Mouse (Mus musculus) cerebellum, adult 9-10 months (tissue): ENCODE data around the gene Kcnh5.

Experiments used
- DNase-seq: peaks from one replicate; pipeline ENCODE4 v3.0.0; 2022

The Kcnh5 gene

GRCm38 (mm10) chr12:75176691-75177645 is at the start of gene Kcnh5:
Gene Kcnh5, minus strand, starts transcription at chr12:75177332.
- peak; percentile 4 for DNase-seq

GRCm38 (mm10) chr12:75223966-75224365 is 46.8 kb upstream of the Kcnh5 start:
- DNase-seq = no peak

- DNase-seq = no peak
Observed at GRCm38 (mm10) chr12:75189413-75189812, 12.3 kb upstream of the Kcnh5 start.

- no peak for DNase-seq
Observed at GRCm38 (mm10) chr12:75182646-75183045, 5.5 kb upstream of the Kcnh5 start.

- DNase-seq = no peak
Observed at GRCm38 (mm10) chr12:75179491-75179890, 2.4 kb upstream of the Kcnh5 start.

- DNase-seq = no peak
Observed at GRCm38 (mm10) chr12:75177646-75178030, 506 bp upstream of the Kcnh5 start.

- DNase-seq = no peak
Observed at GRCm38 (mm10) chr12:75175931-75176565, 1.1 kb downstream of the Kcnh5 start.

GRCm38 (mm10) chr12:75170970-75171369 is 6.2 kb downstream of the Kcnh5 start:
- peak; percentile 7 for DNase-seq

GRCm38 (mm10) chr12:75153076-75153568 is 24.0 kb downstream of the Kcnh5 start:
- no peak for DNase-seq

- no peak for DNase-seq
Observed at GRCm38 (mm10) chr12:75139792-75140191, 37.3 kb downstream of the Kcnh5 start.

- DNase-seq = no peak
Observed at GRCm38 (mm10) chr12:75091921-75092320, 85.2 kb downstream of the Kcnh5 start.

GRCm38 (mm10) chr12:75090957-75091356 is 86.2 kb downstream of the Kcnh5 start:
- DNase-seq = no peak

GRCm38 (mm10) chr12:75077175-75077574 is 100.0 kb downstream of the Kcnh5 start:
- DNase-seq = no peak

- DNase-seq = no peak
Observed at GRCm38 (mm10) chr12:75071043-75071442, 106.1 kb downstream of the Kcnh5 start.

GRCm38 (mm10) chr12:75062571-75062970 is 114.6 kb downstream of the Kcnh5 start:
- DNase-seq = no peak

GRCm38 (mm10) chr12:75061731-75062130 is 115.4 kb downstream of the Kcnh5 start:
- DNase-seq = peak; percentile 2

GRCm38 (mm10) chr12:75053731-75054130 is 123.4 kb downstream of the Kcnh5 start:
- no peak for DNase-seq

GRCm38 (mm10) chr12:75036694-75037093 is 140.4 kb downstream of the Kcnh5 start:
- DNase-seq = no peak

GRCm38 (mm10) chr12:75031970-75032864 is 144.9 kb downstream of the Kcnh5 start:
- DNase-seq = no peak

- no peak for DNase-seq
Observed at GRCm38 (mm10) chr12:74971187-74971586, 205.9 kb downstream of the Kcnh5 start.

- DNase-seq = no peak
Observed at GRCm38 (mm10) chr12:74969420-74969819, 207.7 kb downstream of the Kcnh5 start.

- no peak for DNase-seq
Observed at GRCm38 (mm10) chr12:74966266-74966665, 210.9 kb downstream of the Kcnh5 start.

- no peak for DNase-seq
Observed at GRCm38 (mm10) chr12:74952661-74953060, 224.5 kb downstream of the Kcnh5 start.
